Mouse (Mus musculus) heart, postnatal 25 days (tissue): Measurements from ENCODE around the gene Ypel4. TPM values are rescaled to one million over a fixed set of nuclear protein-coding genes. Genes with fewer than 3 reads are reported as not detected.

Source experiments
- DNase-seq: peaks from one replicate; pipeline ENCODE4 v3.0.0; 2022; ENCODE audit warnings: low spot score
- intact Hi-C: fragments of 180-260 bp; cut with DNase I; formaldehyde crosslinking; loops from one replicate; pipeline ENCODE4 v1.15.1; 2025
- total RNA-seq, 2 experiments: library from RNA; stranded (reverse); gene quantifications; 2 replicates each; pipeline ENCODE4 v1.2.3; 2021

Gene Ypel4
- total RNA-seq, 2 experiments from 2014 or later, result 0.94 to 1.1 TPM

GRCm38 (mm10) chr2:84757026-84757682 lies 23.3 kb downstream of the Ypel4 start:
- no peak for DNase-seq
- intact Hi-C loops, result loop anchor here (2.0 kb wide), 1 partner anchor 16 kb away; no protein-coding TSS in a partner anchor

GRCm38 (mm10) chr2:84758542-84759127 lies 24.8 kb downstream of the Ypel4 start:
- DNase-seq, result no peak
- intact Hi-C loops, result no loop called here

- no peak for DNase-seq
- intact Hi-C loops, result loop anchor here (5.0 kb wide), 1 partner anchor 37 kb away; the partner anchor contains the start of gene Ube2l6
These were observed 26.9 kb downstream of the Ypel4 start for GRCm38 (mm10) chr2:84760777-84761176.

GRCm38 (mm10) chr2:84761309-84761708 lies 27.5 kb downstream of the Ypel4 start:
- DNase-seq, result no peak
- intact Hi-C loops, result loop anchor here (5.0 kb wide), 1 partner anchor 36 kb away; the partner anchor contains the start of gene Ube2l6

- intact Hi-C loops, result loop anchor here (5.0 kb wide), 1 partner anchor 35 kb away; the partner anchor contains the start of gene Ube2l6
- no peak for DNase-seq
These were observed 28.0 kb downstream of the Ypel4 start for GRCm38 (mm10) chr2:84761840-84762239.

GRCm38 (mm10) chr2:84762295-84762694 lies 28.4 kb downstream of the Ypel4 start:
- DNase-seq, result no peak
- intact Hi-C loops, result loop anchor here (5.0 kb wide), 1 partner anchor 35 kb away; the partner anchor contains the start of gene Ube2l6

- intact Hi-C loops, result loop anchor here (5.0 kb wide), 1 partner anchor 34 kb away; the partner anchor contains the start of gene Ube2l6
These were observed 29.0 kb downstream of the Ypel4 start for GRCm38 (mm10) chr2:84762818-84763217.

GRCm38 (mm10) chr2:84770501-84770900 lies 36.6 kb downstream of the Ypel4 start:
- intact Hi-C loops, result no loop called here
- peak; percentile 49 for DNase-seq

More at GRCm38 (mm10) chr2:84762818-84763217, 29.0 kb downstream of the Ypel4 start:
- no peak for DNase-seq

GRCm38 (mm10) chr2:84772454-84772853 lies 38.6 kb downstream of the Ypel4 start:
- intact Hi-C loops, result no loop called here
- no peak for DNase-seq

- intact Hi-C loops, result no loop called here
- DNase-seq, result no peak
These were observed 39.3 kb downstream of the Ypel4 start for GRCm38 (mm10) chr2:84773195-84773594.

- DNase-seq, result peak; percentile 85
- intact Hi-C loops, result no loop called here
These were observed 40.9 kb downstream of the Ypel4 start for GRCm38 (mm10) chr2:84774751-84775150.

- no peak for DNase-seq
- intact Hi-C loops, result no loop called here
These were observed 41.4 kb downstream of the Ypel4 start, which contains the start of gene Serping1 for GRCm38 (mm10) chr2:84775241-84775640. Gene Serping1 (minus strand): TSS chr2:84775444.

GRCm38 (mm10) chr2:84775665-84776064 lies 41.8 kb downstream of the Ypel4 start:
- intact Hi-C loops, result no loop called here
- DNase-seq, result no peak

- no peak for DNase-seq
- intact Hi-C loops, result no loop called here
These were observed 43.8 kb downstream of the Ypel4 start for GRCm38 (mm10) chr2:84777706-84778105.

GRCm38 (mm10) chr2:84779210-84779609 lies 45.4 kb downstream of the Ypel4 start:
- no peak for DNase-seq
- intact Hi-C loops, result no loop called here

- no peak for DNase-seq
- intact Hi-C loops, result no loop called here
These were observed 49.5 kb downstream of the Ypel4 start for GRCm38 (mm10) chr2:84783315-84783714.

GRCm38 (mm10) chr2:84783840-84784566 lies 50.1 kb downstream of the Ypel4 start:
- DNase-seq, result no peak
- intact Hi-C loops, result no loop called here
